Mouse (Mus musculus) spleen, embryonic (tissue): ENCODE data around the gene Tymp.

Experiments
- CTCF ChIA-PET: fragments of 350-600 bp; sonication (Branson Sonifier 250); formaldehyde crosslinking; loops from one replicate; lab custom pipeline; 2022; lab: Charles Lee

Gene Tymp

DNA sequence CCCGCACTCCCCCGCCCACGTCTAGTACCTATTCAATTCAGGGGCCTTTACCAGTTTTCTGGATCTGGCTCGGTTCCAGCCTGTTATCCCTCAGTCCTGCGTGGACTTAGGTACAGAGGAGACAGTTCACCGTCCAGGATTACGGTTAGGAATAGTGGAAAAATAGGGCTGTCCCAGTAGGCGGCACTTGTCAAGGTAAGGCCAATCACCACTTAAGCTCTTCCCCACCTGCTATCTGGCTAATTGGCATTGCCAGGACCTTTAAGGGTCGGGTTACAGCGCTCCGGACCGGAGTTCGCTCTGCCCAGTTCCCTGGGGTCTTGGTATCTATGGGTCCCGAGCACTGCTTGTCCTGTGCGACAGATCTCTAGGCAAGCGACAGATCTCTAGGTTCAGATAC is at the start of gene Tymp:
Gene Tymp, minus strand, starts transcription at position 83 of the 400 bp plus-strand sequence.
- CTCF ChIA-PET = no interaction called here

DNA sequence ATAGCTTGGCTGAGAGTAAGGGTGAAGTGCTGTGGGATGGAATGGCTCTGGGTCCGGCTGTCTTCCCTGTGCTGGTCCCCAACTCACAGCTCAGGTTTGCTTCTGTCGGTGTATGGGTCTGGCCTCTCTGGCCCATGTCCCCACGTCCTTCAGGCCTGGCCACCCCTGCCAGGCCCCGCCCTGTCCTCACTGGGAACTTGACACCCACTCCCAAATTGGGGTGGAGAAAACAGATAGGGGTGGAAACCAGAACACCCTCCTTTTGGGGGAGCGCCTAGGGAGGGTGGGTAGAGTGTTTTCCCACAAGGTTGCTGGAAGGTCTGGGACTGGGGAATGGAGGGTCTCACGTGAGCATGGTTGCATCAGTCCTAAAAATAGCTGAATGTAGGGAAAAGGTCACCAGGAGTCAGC is 48.9 kb upstream of the Tymp start, which contains the start of gene Cpt1b:
Gene Cpt1b, minus strand, starts transcription at position 153 of the 411 bp plus-strand sequence.
- CTCF ChIA-PET = no interaction called here

DNA sequence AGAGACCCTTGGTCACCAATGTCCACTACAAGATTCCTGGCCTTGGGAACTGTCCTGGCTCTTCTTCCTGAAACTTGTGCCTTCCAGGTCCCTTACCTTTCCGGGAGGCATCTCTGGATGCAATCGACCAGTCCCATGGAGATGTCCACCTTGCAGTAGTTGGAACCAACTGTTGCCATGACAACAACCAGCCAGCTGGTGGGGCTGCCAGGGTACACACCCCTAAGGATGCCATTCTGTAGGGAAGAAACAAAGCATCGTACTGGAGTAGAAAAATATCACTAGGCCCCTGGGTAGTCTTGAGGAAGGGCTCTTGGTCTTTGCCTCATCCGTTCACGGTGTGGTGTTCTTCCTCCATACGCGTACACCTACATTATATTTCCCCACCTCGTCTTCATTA is 47.8 kb upstream of the Tymp start:
- CTCF ChIA-PET = no interaction called here

DNA sequence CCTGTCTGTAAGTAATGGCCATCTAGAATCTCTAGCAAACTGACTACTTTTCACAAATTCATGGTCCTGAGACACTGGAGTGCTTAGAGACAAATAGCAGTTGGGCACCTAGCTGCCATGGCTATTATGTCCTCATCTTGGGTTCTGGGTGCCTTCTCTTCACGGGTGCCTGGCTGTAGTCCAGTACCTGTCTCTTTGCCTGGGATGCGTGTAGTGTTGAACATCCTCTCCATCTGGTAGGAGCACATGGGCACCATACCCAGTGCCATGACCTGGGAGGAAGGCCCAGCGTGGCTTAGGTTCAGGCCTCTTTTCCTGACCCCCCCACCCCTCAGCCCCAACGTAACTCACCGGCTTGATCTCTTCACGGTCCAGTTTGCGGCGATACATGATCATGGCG is 45.1 kb upstream of the Tymp start:
- CTCF ChIA-PET = no interaction called here

DNA sequence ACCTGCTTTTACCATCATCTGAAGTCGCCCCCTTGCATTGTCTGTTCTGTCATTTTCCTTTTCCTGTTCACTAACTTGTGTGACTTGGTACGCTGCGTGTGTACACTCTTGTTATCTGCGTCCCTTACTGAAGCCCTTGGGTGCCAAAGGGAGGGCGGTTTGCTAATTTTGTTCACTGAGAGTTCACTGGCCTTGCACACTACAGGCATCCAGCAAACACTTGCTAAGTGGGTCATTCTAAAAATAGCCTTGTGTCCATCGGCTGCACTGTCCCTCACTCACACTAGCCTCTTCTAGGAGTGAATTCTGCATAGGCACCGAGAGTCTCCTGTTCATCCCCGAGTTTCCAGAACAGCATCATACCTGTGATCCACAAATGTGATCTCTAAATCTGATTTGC is 38.4 kb upstream of the Tymp start:
- CTCF ChIA-PET = no interaction called here

DNA sequence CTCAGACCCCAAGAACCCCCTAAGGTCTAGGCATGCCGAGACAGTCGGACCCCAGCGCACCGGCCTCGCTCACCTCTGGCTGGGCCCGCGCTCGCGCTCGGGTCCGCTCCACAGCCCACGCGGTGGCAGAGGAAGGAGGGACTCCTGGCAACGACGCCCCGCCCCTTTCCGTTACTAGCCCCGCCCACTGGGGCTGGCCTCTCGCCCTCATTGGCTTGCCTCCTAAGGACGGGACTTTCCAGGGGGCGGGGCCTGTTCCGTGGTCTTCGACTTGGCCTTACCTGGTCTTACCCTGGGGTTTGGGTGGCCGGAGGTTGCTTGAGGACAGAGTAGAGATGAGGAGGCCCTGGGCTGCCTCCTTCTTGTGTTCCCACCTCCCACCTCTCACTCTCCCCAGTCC is 33.3 kb upstream of the Tymp start, which contains the start of gene Syce3:
Gene Syce3, minus strand, starts transcription at position 386 of the 400 bp plus-strand sequence.
- CTCF ChIA-PET = no interaction called here

DNA sequence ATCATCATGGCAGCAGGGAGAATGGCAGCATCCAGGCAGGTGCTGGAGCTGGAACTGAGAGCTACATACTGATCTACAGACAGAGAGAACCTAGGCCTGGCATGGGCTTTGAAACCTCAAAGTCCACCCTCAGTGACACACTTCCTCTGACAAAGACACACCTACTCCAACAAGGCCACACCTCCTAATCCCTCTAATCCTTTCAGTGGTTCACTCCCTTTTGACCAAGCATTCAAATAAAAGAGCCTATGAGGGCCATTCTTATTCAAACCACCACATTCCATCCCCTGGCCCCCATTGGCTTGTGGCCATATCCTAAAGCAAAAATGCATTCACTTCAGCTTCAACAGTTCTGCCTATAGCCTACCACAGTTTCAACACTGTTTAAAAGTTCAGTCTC is 29.9 kb upstream of the Tymp start:
- CTCF ChIA-PET = no interaction called here

DNA sequence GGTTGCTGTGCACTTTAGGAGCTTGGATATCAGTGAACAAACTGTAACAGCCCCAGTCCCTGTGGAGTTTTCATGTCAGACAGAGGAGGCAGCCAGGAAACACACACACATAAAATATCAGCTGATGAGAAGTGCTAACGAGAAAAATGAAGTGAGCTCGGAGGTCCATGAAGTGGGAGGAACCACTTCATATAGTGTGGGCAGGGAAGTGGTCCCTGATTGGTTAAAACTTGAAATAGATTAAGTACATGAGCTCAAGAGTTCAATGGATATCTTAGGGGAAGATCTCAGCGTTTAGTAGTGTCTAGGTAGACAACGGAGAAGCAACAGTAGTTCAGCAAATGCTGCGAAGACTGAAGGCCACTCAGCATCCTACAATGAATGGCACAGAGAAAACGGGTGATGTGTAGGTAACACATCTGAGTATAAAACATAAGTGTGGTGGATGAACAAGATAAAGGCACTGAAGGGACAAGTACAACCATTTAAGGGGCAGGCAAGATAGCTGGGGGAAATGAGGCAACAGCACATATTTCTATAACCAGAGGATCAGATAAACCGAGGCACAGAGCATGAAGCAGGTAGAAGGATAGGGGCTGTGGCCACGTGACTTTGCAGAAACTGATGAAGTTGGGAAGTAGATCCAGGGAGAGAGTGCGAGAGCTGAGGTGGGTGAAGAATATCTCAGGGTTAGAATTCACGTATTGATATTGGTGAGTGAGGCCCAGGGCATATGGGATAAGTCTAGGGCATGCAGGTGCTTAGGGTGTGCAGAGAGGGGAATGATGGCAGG is 28.2 kb upstream of the Tymp start:
- CTCF ChIA-PET = interaction anchor here (0.5 kb wide), 1 partner anchor 13 kb away, joined by 19 read pairs; no protein-coding TSS in a partner anchor

DNA sequence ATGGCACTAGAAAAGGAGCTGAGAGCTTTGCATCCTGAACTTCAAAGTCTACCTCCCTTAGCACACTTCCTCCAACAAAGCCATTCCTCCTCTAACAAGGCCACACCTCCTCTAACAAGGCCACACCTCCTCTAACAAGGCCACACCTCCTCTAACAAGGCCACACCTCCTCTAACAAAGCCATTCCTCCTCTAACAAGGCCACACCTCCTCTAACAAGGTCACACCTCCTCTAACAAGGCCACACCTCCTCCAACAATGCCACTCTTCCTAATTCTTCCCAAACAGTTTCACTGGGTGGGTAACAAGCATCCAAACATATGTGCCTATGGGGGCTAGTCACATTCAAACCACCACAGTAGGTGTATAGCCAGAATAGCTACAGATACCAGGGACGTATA is 25.6 kb upstream of the Tymp start:
- CTCF ChIA-PET = no interaction called here

DNA sequence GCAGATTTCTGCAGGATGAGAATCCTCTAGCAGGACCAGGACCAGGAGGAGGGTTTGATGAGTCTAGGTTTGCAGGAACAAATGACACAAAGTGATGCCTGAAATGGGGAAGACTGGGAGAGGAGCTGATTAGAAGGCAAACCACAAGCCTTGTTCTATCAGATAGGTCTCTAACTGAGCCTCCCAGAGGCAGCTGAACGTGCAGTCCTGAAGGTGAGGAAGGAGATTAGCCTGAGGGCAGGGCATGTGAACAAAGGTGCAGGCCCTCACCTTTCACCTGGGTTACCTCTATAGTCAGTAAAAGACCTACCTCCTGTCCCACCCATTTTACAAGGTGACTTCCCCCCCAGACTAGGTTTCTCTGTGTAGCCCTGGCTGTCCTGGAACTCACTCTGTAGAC is 22.9 kb upstream of the Tymp start:
- CTCF ChIA-PET = no interaction called here

DNA sequence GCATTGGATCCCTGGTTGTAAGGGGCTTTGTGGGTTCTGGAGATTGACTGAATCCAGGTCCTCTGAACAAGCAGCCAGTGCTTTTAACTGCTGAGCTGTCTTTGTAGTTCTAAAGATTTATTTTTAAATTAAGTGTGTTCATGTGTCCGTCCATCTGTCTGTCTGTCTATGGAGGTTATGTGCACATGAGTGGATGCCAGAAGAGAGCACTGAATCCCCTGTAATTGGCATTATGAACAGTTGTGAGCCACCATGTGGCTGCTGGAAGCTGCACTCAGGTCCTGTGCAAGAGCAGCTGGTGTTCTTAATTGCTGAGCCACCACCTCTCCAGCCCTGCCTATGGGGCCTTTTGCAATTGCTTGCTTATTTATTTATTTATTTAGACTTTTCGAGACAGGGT is 21.3 kb upstream of the Tymp start:
- CTCF ChIA-PET = no interaction called here

DNA sequence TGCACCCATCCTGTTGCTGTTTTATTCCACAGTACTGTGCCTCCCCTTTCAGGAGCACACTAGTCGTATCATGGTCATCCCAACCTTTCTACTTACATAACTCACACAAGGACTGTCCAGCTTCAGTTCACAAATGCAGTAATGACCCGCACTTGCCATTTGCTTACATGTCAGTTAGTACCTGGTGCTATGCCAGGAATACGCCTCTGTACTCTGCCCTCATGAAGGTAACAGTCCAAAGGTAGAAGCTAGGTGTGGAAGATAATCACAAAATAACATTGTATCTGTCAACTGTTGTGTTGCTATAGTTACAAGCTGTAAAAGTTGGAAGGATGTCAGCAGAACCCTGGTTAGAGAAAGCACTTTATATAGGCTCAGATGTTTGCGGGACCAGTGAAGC is 20.0 kb upstream of the Tymp start:
- CTCF ChIA-PET = no interaction called here

DNA sequence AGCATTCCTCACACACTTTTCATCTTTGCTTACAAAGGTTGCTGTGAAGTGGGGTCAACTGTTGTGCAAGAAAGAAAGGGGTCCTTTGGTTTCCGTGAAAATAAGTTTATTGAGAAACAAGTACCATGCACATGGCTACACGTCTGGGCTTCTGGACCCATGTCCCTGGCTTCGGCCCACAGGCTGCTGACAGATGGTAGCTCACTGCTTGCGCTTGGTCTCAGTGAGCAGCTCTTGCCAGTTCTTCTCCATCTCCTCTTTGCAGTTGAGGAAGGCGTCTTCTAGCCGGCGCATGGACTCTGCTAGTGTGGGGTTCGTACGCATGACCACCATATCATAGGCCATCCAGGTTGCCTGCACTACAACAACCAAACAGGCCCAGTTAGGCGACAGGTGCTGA is 13.2 kb upstream of the Tymp start:
- CTCF ChIA-PET = no interaction called here

DNA sequence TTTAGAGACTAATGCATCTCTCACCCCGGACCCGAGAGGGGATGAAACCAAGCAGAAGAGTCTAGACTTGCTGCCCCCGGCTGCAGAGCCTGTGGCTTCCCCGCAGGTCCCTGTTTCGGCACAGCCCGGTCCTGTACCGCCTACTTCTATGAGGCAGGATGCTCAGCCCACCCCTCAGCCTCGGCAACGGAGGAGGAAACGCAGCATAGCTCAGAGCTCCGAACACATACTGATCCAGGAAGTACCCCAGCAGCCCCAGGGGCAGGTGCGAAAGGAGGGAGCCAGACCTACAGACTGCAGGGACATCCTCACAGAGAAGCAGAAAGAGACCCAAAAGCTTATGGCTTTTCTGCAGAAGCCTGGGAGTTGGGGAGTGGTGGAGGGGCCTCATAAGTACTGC is 10.3 kb upstream of the Tymp start:
- CTCF ChIA-PET = no interaction called here

DNA sequence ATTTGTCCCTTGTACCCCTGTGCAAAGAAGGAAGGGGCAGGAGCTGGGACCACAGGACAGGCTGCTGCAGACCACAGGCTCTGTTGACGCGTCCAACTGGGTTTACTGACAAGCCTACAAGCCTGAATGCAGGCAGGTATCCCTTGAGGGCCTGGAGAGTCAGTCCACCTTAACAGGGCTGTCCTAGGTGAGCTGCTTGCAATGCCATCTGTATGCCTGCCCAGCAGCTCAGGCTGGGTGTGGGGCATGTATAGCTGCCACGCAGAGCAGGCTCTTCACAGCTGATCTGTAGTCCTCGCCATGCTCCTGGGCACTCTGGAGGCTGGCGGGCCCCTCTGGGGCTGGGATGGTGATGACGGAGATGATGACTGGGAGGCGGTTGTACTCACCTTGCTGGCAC is 7.8 kb upstream of the Tymp start, which contains the start of gene Klhdc7b:
Gene Klhdc7b, plus strand, starts transcription at position 301 of the 400 bp plus-strand sequence.
- CTCF ChIA-PET = no interaction called here

DNA sequence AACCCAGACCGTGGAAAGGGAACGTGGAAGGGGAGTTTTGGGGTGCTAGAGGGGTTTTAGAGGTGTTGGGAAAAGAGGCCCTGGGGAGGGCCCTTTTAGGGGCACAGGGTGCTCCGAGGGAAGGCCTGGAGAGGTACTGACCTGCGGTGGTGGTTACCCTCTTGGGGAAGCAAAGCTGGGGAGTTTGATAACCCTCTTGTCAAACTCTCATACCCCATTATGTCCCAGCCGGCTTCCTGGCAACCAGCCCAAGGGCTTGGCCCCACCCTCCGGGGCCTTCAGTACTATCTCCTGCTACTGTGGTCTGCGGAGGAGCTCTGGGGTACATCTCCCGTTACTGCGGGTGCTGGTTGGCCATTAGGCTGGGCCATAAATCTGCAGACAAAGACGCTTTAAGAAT is 2.6 kb upstream of the Tymp start:
- CTCF ChIA-PET = interaction anchor here (0.6 kb wide), 1 partner anchor 300 kb away, joined by 4 read pairs; no protein-coding TSS in a partner anchor

DNA sequence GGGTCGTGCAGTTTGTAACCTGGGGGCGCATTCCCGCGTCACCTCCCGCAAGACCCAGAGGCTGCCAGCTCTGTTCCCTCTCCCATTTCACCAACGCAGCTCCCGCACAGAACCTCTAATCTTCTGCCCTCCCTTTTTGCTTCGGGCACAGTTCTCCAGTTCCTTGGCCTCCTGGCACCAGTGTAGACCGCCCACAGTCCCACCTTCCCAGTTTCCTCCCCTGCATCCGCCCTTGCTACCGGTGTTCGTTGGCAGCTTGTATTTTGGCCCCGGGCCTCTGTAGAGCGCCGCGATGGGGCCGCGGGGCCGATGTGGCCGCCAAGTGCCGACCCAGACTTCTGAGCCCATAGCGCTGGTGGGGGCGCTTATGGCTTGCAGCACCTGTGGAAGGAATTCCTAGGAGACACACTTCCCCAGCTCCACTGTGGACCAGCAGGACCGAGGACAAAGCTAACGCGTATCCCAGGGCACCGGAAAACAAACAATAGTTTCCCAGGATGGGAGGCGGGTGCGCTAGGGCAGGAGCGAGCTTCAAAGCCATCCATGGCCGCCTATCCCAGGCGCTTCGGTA is 2.1 kb upstream of the Tymp start, which contains the start of gene Odf3b:
Gene Odf3b, minus strand, starts transcription at position 452 of the 571 bp plus-strand sequence.
- CTCF ChIA-PET = no interaction called here

DNA sequence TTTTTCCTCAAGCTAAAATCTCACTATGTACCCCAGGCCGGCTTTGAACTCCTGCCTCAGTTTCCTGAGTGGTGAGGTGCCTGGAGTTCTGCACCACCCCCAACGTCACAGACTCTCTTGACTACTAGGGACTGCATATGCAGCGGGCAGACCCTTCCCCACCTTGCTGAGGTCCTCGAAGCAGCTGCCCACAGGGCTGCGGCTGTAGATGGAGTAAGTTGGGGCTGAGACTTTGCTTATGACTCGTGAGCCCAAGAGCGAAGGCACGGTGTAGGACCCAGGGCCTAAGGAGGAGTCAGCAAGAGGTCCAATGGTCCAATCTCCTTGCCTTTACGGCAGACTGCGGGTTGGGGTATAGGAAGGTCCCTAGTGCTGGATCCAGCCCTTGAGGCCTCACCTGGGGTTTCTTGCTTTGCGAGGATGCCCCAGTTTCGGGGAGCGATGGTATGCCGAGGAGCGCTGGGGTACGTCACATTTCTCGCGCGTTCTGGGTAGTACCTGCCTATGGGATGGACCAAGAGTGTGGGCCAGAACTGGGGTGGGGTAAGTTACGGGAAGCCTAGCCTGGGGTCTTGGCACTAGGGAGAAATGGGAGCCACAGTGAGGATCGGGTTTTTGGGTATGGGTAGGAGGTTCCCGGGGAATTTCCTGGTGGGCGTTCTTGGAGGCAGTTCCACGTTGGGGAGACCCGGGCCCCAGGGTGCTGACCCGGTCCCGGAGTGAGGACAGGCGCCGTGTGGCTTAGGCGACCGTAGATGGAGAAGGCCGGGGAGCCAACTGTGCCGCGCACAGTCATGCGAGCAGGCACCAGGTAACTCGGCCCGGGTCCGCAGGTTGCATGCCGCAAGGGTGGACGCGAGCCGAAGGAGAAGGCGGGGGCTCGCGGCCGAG is 1.3 kb upstream of the Tymp start:
- CTCF ChIA-PET = no interaction called here

DNA sequence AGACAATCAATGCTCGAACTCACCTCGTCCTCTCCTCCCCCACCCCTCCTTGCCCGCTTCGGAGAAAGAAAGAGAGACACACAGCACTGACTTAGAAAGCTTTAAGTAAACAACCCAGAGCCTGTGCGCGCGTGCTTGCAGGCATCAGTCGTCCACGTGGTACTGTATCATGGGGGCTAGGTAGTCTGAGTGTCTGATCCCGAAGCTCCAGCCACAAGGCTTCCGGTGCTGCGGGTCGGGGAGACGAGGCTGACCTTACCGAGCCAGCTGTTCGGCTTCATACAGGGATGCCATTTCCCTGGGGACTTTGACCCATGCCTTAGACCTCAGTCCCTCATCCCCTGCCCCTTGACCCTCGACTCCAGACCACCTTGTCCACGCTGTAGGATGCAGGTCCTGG is 523 bp upstream of the Tymp start:
- CTCF ChIA-PET = no interaction called here

DNA sequence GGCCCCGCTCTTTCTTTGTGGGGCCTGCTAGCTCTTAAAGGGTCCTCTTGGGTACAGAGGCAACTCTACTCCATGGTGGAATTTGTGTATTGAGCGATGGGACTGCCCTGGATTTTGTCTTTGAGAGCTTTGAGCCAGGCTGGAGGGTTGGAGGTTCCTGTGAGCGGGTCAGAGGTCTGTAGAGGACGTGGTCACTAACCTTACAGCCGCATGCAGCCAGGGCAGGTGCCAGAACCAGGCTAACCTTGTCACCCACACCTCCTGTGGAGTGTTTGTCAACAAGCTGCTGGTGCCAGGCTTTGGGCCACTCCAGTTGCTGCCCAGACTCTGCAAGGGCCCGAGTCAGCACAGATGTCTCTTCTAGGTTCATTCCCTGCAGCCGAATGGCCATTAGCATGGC is 799 bp downstream of the Tymp start:
- CTCF ChIA-PET = no interaction called here

DNA sequence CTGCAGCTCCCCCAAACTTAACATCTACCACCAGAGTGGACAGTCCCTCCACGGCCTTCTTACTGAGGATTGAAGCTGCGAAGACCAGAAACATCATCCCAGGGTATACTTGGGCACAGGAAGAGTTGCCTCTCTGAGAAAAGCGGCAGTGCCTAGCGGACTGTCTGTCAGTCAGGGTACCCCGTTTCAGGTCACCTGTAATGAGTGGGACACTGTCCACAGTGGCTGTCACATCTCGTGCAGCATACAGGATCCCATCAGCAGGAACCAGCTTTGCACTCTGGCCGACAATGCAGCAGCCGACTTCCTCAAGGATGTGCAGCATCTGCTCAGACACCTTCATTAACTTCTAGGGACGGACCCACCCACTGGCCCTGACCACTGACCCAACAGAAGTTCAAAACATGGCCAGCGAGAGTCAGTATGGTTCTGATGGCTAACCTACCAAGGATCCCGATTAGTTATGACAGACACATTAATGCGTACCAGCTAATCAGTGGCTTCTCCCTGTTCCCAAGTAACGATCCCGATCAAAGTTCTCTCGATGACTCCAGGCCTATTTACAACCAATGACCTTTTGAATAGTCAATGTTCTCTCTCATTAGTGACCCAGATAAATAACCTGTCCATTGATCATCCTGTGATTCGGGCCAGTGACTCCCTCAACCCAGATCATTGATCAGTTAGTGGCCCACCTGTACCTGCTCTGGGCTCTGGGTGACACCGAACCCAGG is 1.9 kb downstream of the Tymp start:
- CTCF ChIA-PET = no interaction called here
